Mouse (Mus musculus) myocyte (in vitro differentiated cells): ENCODE measurements around the gene Prkag1.

Experiments used
- CEBPB ChIP-seq: IDR thresholded peaks from 2 replicates; pipeline ENCODE4 v1.6.1; 2011; ENCODE audit warnings: mild to moderate bottlenecking, moderate library complexity; ENCODE audit not compliant: poor library complexity, insufficient read depth, severe bottlenecking
- MAX ChIP-seq: IDR thresholded peaks from one replicate; pipeline ENCODE4 v1.6.1; 2011; ENCODE audit warnings: low read depth, mild to moderate bottlenecking, control low read depth
- MYOD1 ChIP-seq, 3 experiments: IDR thresholded peaks; one replicate each; pipeline ENCODE4 v1.6.1; 2011; ENCODE audit warnings: control low read depth in 2 of 3, low read depth in 2 of 3, mild to moderate bottlenecking in 2 of 3, moderate library complexity in 1 of 3; ENCODE audit not compliant: insufficient read length in 2 of 3, control insufficient read depth in 1 of 3
- POLR2A ChIP-seq: IDR thresholded peaks from one replicate; pipeline ENCODE4 v1.6.1; 2011; ENCODE audit warnings: low read depth, mild to moderate bottlenecking, control low read depth, moderate library complexity; ENCODE audit not compliant: insufficient read length
- POLR2AphosphoS2 ChIP-seq: IDR thresholded peaks from one replicate; pipeline ENCODE4 v1.6.1; 2011; ENCODE audit warnings: low read depth, control low read depth; ENCODE audit not compliant: insufficient read length

GRCm38 (mm10) chr15:98820937-98821336 is 10.4 kb downstream of the Prkag1 start:
- TF ChIP-seq POLR2A (no peak), MYOD1 (IDR thresholded peaks at IDR 0.05; ENCODE audit: control insufficient read depth in 1 of 3, insufficient read length in 2 of 3, low read depth in 2 of 3) (no peak), POLR2AphosphoS2 (no peak), MAX (no peak), CEBPB (no peak)
